Mouse (Mus musculus) intestine, embryonic 16.5 days (tissue): ENCODE data around the gene Prkn. TPM values are rescaled to one million over a fixed set of nuclear protein-coding genes. Genes with fewer than 3 reads are reported as not detected.
A peak's percentile ranks its signal among the peaks of the same experiment; 100 is the strongest.

ENCODE experiments used
- ATAC-seq: fragments of 200-750 bp; cut with Nextera tagmentation; 2 replicates; pipeline ENCODE4 v1.8.0; 2017; ENCODE audit warnings: moderate TSS enrichment, moderate library complexity
- H3K27ac ChIP-seq: fragments of 300-500 bp; sonication (generic); 2 replicates; pipeline ENCODE4 v1.5.1; 2014; ENCODE audit warnings: mild to moderate bottlenecking, low read length
- H3K27me3 ChIP-seq: fragments of 300-500 bp; sonication (generic); replicated peaks from 2 replicates; pipeline ENCODE4 v1.6.1; 2014; ENCODE audit warnings: low read length, control low read depth, mixed read lengths; ENCODE audit not compliant: control insufficient read depth, insufficient read depth
- H3K36me3 ChIP-seq: fragments of 300-500 bp; sonication (generic); 2 replicates; pipeline ENCODE4 v1.6.1; 2014; ENCODE audit warnings: low read length, control low read depth; ENCODE audit not compliant: control insufficient read depth, insufficient read depth
- H3K4me1 ChIP-seq: fragments of 300-500 bp; sonication (generic); 2 replicates; pipeline ENCODE4 v1.6.1; 2014; ENCODE audit warnings: low read length, control low read depth, mixed read lengths; ENCODE audit not compliant: control insufficient read depth, insufficient read depth
- H3K4me2 ChIP-seq: fragments of 300-500 bp; sonication (generic); 2 replicates; pipeline ENCODE4 v1.6.1; 2014; ENCODE audit warnings: low read depth, low read length, control low read depth
- H3K4me3 ChIP-seq: fragments of 300-500 bp; sonication (generic); 2 replicates; pipeline ENCODE4 v1.5.1; 2014; ENCODE audit warnings: mild to moderate bottlenecking, low read length
- H3K9ac ChIP-seq: fragments of 300-500 bp; sonication (generic); 2 replicates; pipeline ENCODE4 v1.6.1; 2014; ENCODE audit warnings: low read depth, low read length
- H3K9me3 ChIP-seq: fragments of 300-500 bp; sonication (generic); 2 replicates; pipeline ENCODE4 v1.6.1; 2016; ENCODE audit warnings: low read length, control low read depth; ENCODE audit not compliant: control insufficient read depth
- WGBS: fragments of 180-500 bp; shearing (Covaris S2); extraction: QIAGEN DNeasy Blood & Tissue Kit; methylation state at CpG from one replicate; pipeline ENCODE4 v1.1.7; 2014; 5-methylcytosine and 5-hydroxymethylcytosine counted together
- polyA plus RNA-seq: library from polyadenylated mRNA; unstranded; fragments of >200 nt; fragmentation: Nextera tagmentation; extraction: Ambion mirVana; gene quantifications from 2 replicates; pipeline ENCODE4 v1.2.1, GENCODE M21; 2015

Prkn gene
- polyA plus RNA-seq, 1 experiment from 2014 or later: 1.3 TPM

GRCm38 (mm10) chr17:11921026-11921425 lies 1080.8 kb downstream of the Prkn start:
- Histone ChIP-seq H3K9me3 (no peaks in the 10 kb centered on the region), H3K4me1 (no peaks in the 10 kb centered on the region), H3K27me3 (no peaks in the 10 kb centered on the region), H3K4me2 (no peak overlapping the region), H3K4me3 (no peak overlapping the region), H3K27ac (no peak overlapping the region), H3K9ac (no peak overlapping the region), H3K36me3 (no peaks in the 10 kb centered on the region)
- 80% methylated on average over 9 of the region's 9 CpGs for WGBS
- ATAC-seq: no peak

DNA sequence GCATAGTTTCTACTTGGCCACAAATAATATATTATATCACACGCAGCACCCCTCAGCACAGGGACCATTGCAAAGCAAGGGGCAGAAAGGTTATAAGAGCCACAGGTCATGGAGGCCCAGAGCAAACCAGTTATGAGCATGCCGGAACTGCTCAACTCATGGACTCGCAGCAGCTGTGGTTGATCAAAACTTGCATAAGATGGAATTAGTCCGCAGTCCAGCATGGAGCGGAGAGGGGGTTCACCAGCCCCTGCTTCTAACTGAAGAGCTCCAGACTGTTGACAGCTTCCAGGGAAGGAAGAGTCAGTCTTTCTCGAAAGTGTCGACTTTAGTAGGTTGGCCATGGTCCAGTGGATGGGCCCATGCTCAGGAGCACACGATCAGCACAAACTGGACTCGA lies 1083.8 kb downstream of the Prkn start:
- 69% methylated on average over 9 of the region's 9 CpGs for WGBS

DNA sequence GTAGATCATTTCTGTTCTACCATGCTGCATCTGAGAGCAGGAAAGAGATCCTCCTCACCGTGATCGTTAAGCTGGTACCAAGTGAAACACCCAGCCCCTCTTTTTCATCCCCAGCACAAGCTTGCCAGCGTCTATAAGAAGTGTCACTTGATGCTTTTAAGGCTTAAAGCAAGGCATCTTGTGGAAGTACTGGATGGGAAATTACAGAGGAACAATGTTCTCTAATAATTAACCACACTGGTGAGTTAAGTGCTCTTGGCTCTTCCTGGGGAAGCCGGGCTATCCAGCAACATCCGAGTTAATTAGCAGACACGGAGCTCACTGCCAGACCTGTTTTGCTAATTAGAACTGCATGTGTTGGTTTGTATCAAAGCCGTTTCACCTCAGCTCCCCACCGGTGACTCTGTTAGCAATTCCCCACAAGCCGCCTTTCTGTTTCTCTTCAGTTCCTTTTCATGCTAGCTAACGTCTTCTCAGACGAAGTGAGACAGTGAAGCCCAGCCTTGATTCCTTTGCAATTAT lies 1086.7 kb downstream of the Prkn start:
- H3K36me3 ChIP-seq: no peaks in the 10 kb centered on the region
- H3K27me3 ChIP-seq: no peaks in the 10 kb centered on the region
- WGBS: 35% methylated on average over 11 of the region's 11 CpGs
- ATAC-seq: no peak
- H3K4me2 ChIP-seq: peak overlapping the region; percentile 26; the same call in 1 of the 2 replicates
- no peak overlapping the region for H3K4me3 ChIP-seq
- H3K9ac ChIP-seq: no peak overlapping the region
- H3K9me3 ChIP-seq: no peaks in the 10 kb centered on the region
- no peak overlapping the region for H3K27ac ChIP-seq
- no peaks in the 10 kb centered on the region for H3K4me1 ChIP-seq

More for the DNA sequence above, 1083.8 kb downstream of the Prkn start:
- Histone ChIP-seq H3K27me3 (no peaks in the 10 kb centered on the region), H3K4me2 (no peak overlapping the region), H3K9me3 (no peaks in the 10 kb centered on the region), H3K36me3 (no peaks in the 10 kb centered on the region), H3K27ac (no peak overlapping the region), H3K9ac (no peak overlapping the region), H3K4me1 (no peaks in the 10 kb centered on the region), H3K4me3 (no peak overlapping the region)
- ATAC-seq: no peak

DNA sequence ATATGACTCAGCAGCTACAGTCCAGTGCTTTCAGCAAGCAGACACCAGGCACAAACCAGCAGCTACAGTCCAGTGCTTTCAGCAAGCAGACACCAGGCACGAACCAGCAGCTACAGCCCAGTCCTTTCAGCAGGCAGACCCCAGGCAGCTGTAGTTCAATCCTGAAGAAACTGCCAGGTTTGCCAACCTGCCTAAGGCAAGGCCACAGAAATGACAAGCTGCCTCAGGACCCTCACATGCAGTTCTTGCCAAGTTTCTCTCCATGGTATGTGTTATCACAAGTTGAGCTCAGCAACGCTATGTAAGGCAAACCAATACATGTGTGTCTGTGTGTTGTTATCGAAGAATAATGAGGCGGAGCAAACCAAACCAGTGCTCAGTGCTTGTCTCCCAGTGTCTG lies 1091.5 kb downstream of the Prkn start:
- Histone ChIP-seq H3K36me3 (no peaks in the 10 kb centered on the region), H3K4me1 (no peaks in the 10 kb centered on the region), H3K9ac (no peak overlapping the region), H3K27ac (no peak overlapping the region), H3K27me3 (no peaks in the 10 kb centered on the region), H3K9me3 (no peaks in the 10 kb centered on the region), H3K4me2 (no peak overlapping the region), H3K4me3 (no peak overlapping the region)
- 93% methylated on average over 4 of the region's 4 CpGs for WGBS
- no peak for ATAC-seq

DNA sequence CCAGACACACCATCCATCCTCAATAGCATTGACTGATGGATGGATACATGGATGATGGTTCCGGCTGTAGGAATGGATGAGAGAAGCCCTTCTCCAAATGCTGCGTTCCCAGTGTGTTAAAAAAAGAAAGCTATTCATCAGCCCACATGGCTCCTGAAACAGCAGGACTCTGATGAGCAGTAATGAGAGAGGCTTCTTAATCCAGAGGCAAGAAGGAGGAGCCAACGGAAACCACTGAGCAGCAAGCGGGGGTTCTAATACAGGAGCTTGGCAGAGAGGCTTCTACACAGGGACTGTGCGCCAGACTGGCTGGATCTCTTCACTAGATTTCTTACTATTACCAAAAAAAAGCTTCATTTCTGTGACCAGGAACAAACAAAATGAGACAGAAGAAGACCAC lies 1093.6 kb downstream of the Prkn start:
- H3K9me3 ChIP-seq: no peaks in the 10 kb centered on the region
- WGBS: 78% methylated on average over 5 of the region's 5 CpGs
- no peaks in the 10 kb centered on the region for H3K27me3 ChIP-seq
- ATAC-seq: no peak
- H3K4me2 ChIP-seq: no peak overlapping the region
- no peak overlapping the region for H3K9ac ChIP-seq
- no peak overlapping the region for H3K4me3 ChIP-seq
- no peaks in the 10 kb centered on the region for H3K4me1 ChIP-seq
- H3K27ac ChIP-seq: no peak overlapping the region
- H3K36me3 ChIP-seq: no peaks in the 10 kb centered on the region

- 84% methylated on average over 3 of the region's 3 CpGs for WGBS
- Histone ChIP-seq H3K27ac (no peak overlapping the region), H3K9ac (no peak overlapping the region), H3K4me2 (no peak overlapping the region), H3K4me3 (no peak overlapping the region), H3K4me1 (no peaks in the 10 kb centered on the region), H3K9me3 (no peaks in the 10 kb centered on the region; the same call in 1 of the 2 replicates), H3K27me3 (no peaks in the 10 kb centered on the region), H3K36me3 (no peaks in the 10 kb centered on the region)
- ATAC-seq: no peak
These were observed 1107.3 kb downstream of the Prkn start for GRCm38 (mm10) chr17:11947436-11947835.

DNA sequence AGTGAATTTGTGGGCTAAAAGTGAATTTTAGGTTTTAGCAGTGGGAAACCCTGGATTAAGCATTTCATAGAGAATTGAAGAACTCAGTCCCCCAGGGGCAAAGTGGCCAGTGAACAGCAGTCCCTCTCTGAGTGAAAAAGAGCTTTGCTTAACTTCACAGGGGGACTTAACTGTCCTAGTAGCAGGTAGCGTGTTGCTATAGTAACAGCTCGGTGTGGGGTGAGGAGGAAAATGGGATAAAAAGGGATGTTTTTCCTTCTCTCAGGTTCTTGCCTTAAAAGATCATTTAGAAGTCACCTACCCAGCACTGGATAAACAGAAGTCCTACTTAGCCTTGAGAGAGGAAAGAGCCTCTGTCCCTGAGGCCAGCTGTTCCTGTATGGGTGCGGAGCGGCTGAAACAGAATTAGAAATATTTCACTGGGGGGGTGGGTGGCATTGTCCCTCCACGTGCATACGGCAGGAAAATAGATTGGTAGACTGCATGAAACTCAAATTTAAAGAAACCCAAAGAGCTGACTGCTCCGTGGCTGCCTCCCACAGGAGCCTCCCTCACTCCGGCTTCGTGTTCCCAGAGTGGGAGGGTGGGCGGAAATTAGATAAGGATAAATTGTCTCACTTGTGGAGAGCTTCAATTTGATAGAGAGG lies 1109.5 kb downstream of the Prkn start:
- Histone ChIP-seq H3K9me3 (no peaks in the 10 kb centered on the region; the same call in 1 of the 2 replicates), H3K36me3 (no peaks in the 10 kb centered on the region), H3K4me3 (no peak overlapping the region), H3K9ac (no peak overlapping the region), H3K4me1 (no peaks in the 10 kb centered on the region), H3K27me3 (no peaks in the 10 kb centered on the region), H3K27ac (no peak overlapping the region), H3K4me2 (no peak overlapping the region)
- no peak for ATAC-seq
- WGBS: 52% methylated on average over 10 of the region's 10 CpGs

DNA sequence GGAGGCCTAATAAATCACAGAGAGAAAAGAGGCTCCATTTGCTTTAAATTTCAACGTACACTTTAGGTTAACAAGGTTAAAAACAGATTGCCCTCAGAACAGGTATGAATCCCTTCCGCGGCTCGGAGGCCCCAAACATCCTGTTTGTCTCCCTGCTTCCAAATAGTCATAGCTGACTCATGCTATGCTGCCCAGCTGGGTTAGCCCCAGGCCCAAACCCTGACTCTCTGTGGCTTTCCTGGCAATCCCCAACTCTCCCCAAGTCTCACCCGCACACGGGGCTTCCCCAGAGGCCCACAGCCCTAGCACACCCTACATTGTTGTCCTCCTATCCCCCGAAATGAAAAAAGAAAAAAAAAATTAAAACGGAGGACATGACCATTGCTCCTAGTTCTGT lies 1110.0 kb downstream of the Prkn start:
- no peaks in the 10 kb centered on the region for H3K36me3 ChIP-seq
- no peak for ATAC-seq
- H3K27me3 ChIP-seq: no peaks in the 10 kb centered on the region
- no peak overlapping the region for H3K9ac ChIP-seq
- H3K9me3 ChIP-seq: no peaks in the 10 kb centered on the region; the same call in 1 of the 2 replicates
- H3K4me3 ChIP-seq: no peak overlapping the region
- H3K4me2 ChIP-seq: no peak overlapping the region
- H3K4me1 ChIP-seq: no peaks in the 10 kb centered on the region
- H3K27ac ChIP-seq: no peak overlapping the region
- 63% methylated on average over 8 of the region's 8 CpGs for WGBS

- 75% methylated on average over 6 of the region's 6 CpGs for WGBS
- Histone ChIP-seq H3K27me3 (no peaks in the 10 kb centered on the region), H3K27ac (no peak overlapping the region), H3K9me3 (no peaks in the 10 kb centered on the region), H3K4me3 (no peak overlapping the region), H3K4me1 (no peaks in the 10 kb centered on the region), H3K36me3 (no peaks in the 10 kb centered on the region), H3K4me2 (no peak overlapping the region), H3K9ac (no peak overlapping the region)
- no peak for ATAC-seq
These were observed 1115.1 kb downstream of the Prkn start for GRCm38 (mm10) chr17:11955317-11955716.

GRCm38 (mm10) chr17:11960492-11960891 lies 1120.3 kb downstream of the Prkn start:
- 92% methylated on average over 8 of the region's 8 CpGs for WGBS
- H3K27me3 ChIP-seq: no peaks in the 10 kb centered on the region
- H3K4me2 ChIP-seq: no peak overlapping the region
- H3K4me1 ChIP-seq: no peaks in the 10 kb centered on the region; the same call in 1 of the 2 replicates
- no peak overlapping the region for H3K9ac ChIP-seq
- no peak overlapping the region for H3K4me3 ChIP-seq
- H3K36me3 ChIP-seq: no peaks in the 10 kb centered on the region
- H3K27ac ChIP-seq: no peak overlapping the region
- ATAC-seq: no peak
- no peaks in the 10 kb centered on the region for H3K9me3 ChIP-seq
